Mouse (Mus musculus) megakaryocyte, embryonic 14.5 days (primary cell): ENCODE results near the gene Fry.

Experiments used
- FLI1 ChIP-seq: IDR thresholded peaks from 2 replicates; pipeline ENCODE4 v1.6.1; 2012; ENCODE audit warnings: low read length, inconsistent platforms, mixed read lengths
- GATA1 ChIP-seq: IDR thresholded peaks from 3 replicates; pipeline ENCODE4 v1.6.1; 2012; ENCODE audit warnings: mixed read lengths, low read length, inconsistent platforms, borderline replicate concordance

DNA sequence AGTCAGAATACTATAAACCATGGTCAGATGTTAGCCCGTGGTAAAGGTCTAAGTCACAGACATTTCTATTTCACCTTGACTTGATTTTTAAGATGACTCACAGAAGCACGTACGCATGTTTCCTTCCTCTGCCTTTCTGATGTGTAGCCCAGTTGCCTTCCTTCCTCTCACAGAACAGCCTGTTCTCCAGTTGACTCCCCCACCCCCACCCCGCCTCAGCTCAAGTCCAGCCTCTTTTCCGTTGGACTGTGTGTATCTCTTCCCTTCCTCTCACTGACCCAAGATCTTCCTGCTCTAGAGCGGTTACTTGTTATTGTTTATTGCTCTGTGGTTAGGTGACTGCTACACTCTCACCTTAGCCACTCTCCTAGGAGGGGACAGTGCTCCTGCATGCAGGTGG is 350.0 kb downstream of the Fry start:
- TF ChIP-seq GATA1 (no peak), FLI1 (no peak)
